ENCODE assay signal across 9 mouse cellular contexts in genomic region chr19:45843424-45843823, GRCm38 (mm10). TPM values are rescaled to one million over a fixed set of nuclear protein-coding genes. Genes with fewer than 3 reads are reported as not detected.
A peak's percentile ranks its signal among the peaks of the same experiment; 100 is the strongest.
DNase-seq lines count a peak whose midpoint lies in the region; ATAC-seq lines count a peak whose summit lies in the region.
"Had no signal": no experiment of that assay in that cellular context is flagged by ENCODE, and none has a peak within 500 bp of the region (broad histone marks: within the 10 kb centered on the region; RNA-seq: fewer than 3 reads in every experiment).

No protein-coding gene starts in this region.

- H3K9ac ChIP-seq in embryonic facial prominence, embryonic 11.5 days (replicated peaks; ENCODE audit: low read length): no peak overlapping the region
- H3K9ac ChIP-seq in midbrain, embryonic 16.5 days (ENCODE audit: low read depth, low read length): no peak overlapping the region
- H3K9ac ChIP-seq in midbrain, embryonic 11.5 days (ENCODE audit: low read length): no peak overlapping the region

- H3K36me3 ChIP-seq in embryonic facial prominence, embryonic 11.5 days (replicated peaks; ENCODE audit: control insufficient read depth, insufficient read depth, low read depth, low read length): no peaks in the 10 kb centered on the region
- no peaks in the 10 kb centered on the region for H3K36me3 ChIP-seq in embryonic facial prominence, embryonic 10.5 days (replicated peaks)
- no peaks in the 10 kb centered on the region for H3K36me3 ChIP-seq in midbrain, embryonic 16.5 days (ENCODE audit: control insufficient read depth, insufficient read depth, low read length)
- no peaks in the 10 kb centered on the region for H3K36me3 ChIP-seq in midbrain, embryonic 11.5 days (ENCODE audit: control insufficient read depth, insufficient read depth, low read length)
- H3K36me3 ChIP-seq: hindbrain, embryonic 15.5 days had no signal

- no peak overlapping the region for H3K27ac ChIP-seq in embryonic facial prominence, embryonic 11.5 days (replicated peaks; ENCODE audit: low read depth, low read length)
- H3K27ac ChIP-seq in embryonic facial prominence, embryonic 10.5 days (replicated peaks): no peak overlapping the region
- peak overlapping the region; percentile 21; the same call in 1 of the 2 replicates for H3K27ac ChIP-seq in midbrain, embryonic 16.5 days (ENCODE audit: low read length)
- no peak overlapping the region for H3K27ac ChIP-seq in midbrain, embryonic 11.5 days (ENCODE audit: low read depth, low read length)
- H3K27ac ChIP-seq: hindbrain, embryonic 15.5 days had no signal

- no peaks in the 10 kb centered on the region for H3K9me3 ChIP-seq in embryonic facial prominence, embryonic 11.5 days (replicated peaks; ENCODE audit: control insufficient read depth, low read length)
- H3K9me3 ChIP-seq in embryonic facial prominence, embryonic 10.5 days: no peaks in the 10 kb centered on the region
- no peaks in the 10 kb centered on the region for H3K9me3 ChIP-seq in midbrain, embryonic 16.5 days (replicated peaks; ENCODE audit: control insufficient read depth, low read length, poor library complexity, severe bottlenecking)
- no peaks in the 10 kb centered on the region for H3K9me3 ChIP-seq in midbrain, embryonic 11.5 days (ENCODE audit: control insufficient read depth, low read length)
- H3K9me3 ChIP-seq: hindbrain, embryonic 15.5 days had no signal

- intact Hi-C loops in left cerebral cortex, postnatal 4 days (cut with DNase I): no loop called here

- H3K27me3 ChIP-seq in embryonic facial prominence, embryonic 11.5 days (ENCODE audit: control insufficient read depth, insufficient read depth, low read length): no peaks in the 10 kb centered on the region
- no peaks in the 10 kb centered on the region for H3K27me3 ChIP-seq in embryonic facial prominence, embryonic 10.5 days (replicated peaks; ENCODE audit: low read depth, poor library complexity, severe bottlenecking)
- no peaks in the 10 kb centered on the region for H3K27me3 ChIP-seq in midbrain, embryonic 16.5 days (ENCODE audit: control insufficient read depth, insufficient read depth, low read depth, low read length)
- H3K27me3 ChIP-seq in midbrain, embryonic 11.5 days (ENCODE audit: control insufficient read depth, insufficient read depth, low read length): no peaks in the 10 kb centered on the region
- H3K27me3 ChIP-seq: hindbrain, embryonic 15.5 days had no signal

- 44% methylated on average over 10 of the region's 10 CpGs for WGBS in embryonic facial prominence, embryonic 11.5 days
- 46% methylated on average over 10 of the region's 10 CpGs for WGBS in embryonic facial prominence, embryonic 10.5 days
- WGBS in midbrain, embryonic 16.5 days: 44% methylated on average over 10 of the region's 10 CpGs
- WGBS in midbrain, embryonic 11.5 days: 50% methylated on average over 10 of the region's 10 CpGs

- DNase-seq in embryonic facial prominence, embryonic 11.5 days (ENCODE audit: low spot score): peak; percentile 30
- no peak for DNase-seq in embryonic facial prominence, embryonic 10.5 days (ENCODE audit: low spot score)
- DNase-seq in midbrain, embryonic 11.5 days (ENCODE audit: low spot score, missing footprints): no peak
- peak; percentile 48 for DNase-seq in thymus, postnatal 4 days
- no peak for DNase-seq in adrenal gland, postnatal 10 days
- DNase-seq in left cerebral cortex, postnatal 4 days: no peak

- no peaks in the 10 kb centered on the region; the same call in 1 of the 2 replicates for H3K4me1 ChIP-seq in embryonic facial prominence, embryonic 11.5 days (ENCODE audit: control insufficient read depth, insufficient read depth, low read length)
- H3K4me1 ChIP-seq in embryonic facial prominence, embryonic 10.5 days: peaks cover 24% of the 10 kb centered on the region
- H3K4me1 ChIP-seq in midbrain, embryonic 16.5 days (ENCODE audit: control insufficient read depth, insufficient read depth, low read length): no peaks in the 10 kb centered on the region
- H3K4me1 ChIP-seq in midbrain, embryonic 11.5 days (ENCODE audit: control insufficient read depth, insufficient read depth, low read length): no peaks in the 10 kb centered on the region; the same call in 1 of the 2 replicates

- no peak overlapping the region for H3K4me2 ChIP-seq in embryonic facial prominence, embryonic 11.5 days (ENCODE audit: low read depth, low read length)
- no peak overlapping the region for H3K4me2 ChIP-seq in midbrain, embryonic 16.5 days (ENCODE audit: low read length)
- no peak overlapping the region for H3K4me2 ChIP-seq in midbrain, embryonic 11.5 days
- H3K4me2 ChIP-seq: hindbrain, embryonic 15.5 days had no signal

- ATAC-seq in embryonic facial prominence, embryonic 11.5 days (replicated peaks; ENCODE audit: insufficient number of reproducible peaks, low FRiP score, low TSS enrichment, low read depth): no peak
- ATAC-seq in midbrain, embryonic 16.5 days: no peak
- no peak for ATAC-seq in midbrain, embryonic 11.5 days (ENCODE audit: low FRiP score)
- ATAC-seq in megakaryocyte, adult 5-6 weeks (ENCODE audit: poor library complexity, severe bottlenecking): peak; percentile 96

- H3K4me3 ChIP-seq in embryonic facial prominence, embryonic 11.5 days (ENCODE audit: low read depth, low read length): no peak overlapping the region
- no peak overlapping the region for H3K4me3 ChIP-seq in embryonic facial prominence, embryonic 10.5 days
- no peak overlapping the region for H3K4me3 ChIP-seq in midbrain, embryonic 16.5 days (ENCODE audit: low read depth, low read length)
- no peak overlapping the region for H3K4me3 ChIP-seq in midbrain, embryonic 11.5 days (ENCODE audit: low read depth, low read length)
- H3K4me3 ChIP-seq: hindbrain, embryonic 15.5 days had no signal

RNA-seq across cellular contexts. Expression of gene Kcnip2, which starts 27.6 kb away (rescaled TPM):
- 1.3 TPM in 2 replicates for polyA plus RNA-seq in embryonic facial prominence, embryonic 11.5 days (2014; fragmentation: Nextera tagmentation; extraction: Ambion mirVana)
- polyA plus RNA-seq in embryonic facial prominence, embryonic 10.5 days (2016; fragmentation: Nextera tagmentation; extraction: Ambion mirVana): 0.44 and 0.67 TPM in 2 replicates
- polyA plus RNA-seq in midbrain, embryonic 16.5 days (2015; fragmentation: Nextera tagmentation; extraction: Ambion mirVana): 8.2 and 10.0 TPM in 2 replicates
- polyA plus RNA-seq in midbrain, embryonic 11.5 days (2014; fragmentation: Nextera tagmentation; extraction: Ambion mirVana): 0.66 and 1.0 TPM in 2 replicates
- total RNA-seq in megakaryocyte, adult 5-6 weeks (2015): 0.09 and 0.16 TPM in 2 replicates
- total RNA-seq in megakaryocyte, adult 5-6 weeks (2017): not detected in 2 replicates
- total RNA-seq in adrenal gland, postnatal 10 days (2021): under 1 TPM; 0.24 to 0.30 TPM
- total RNA-seq in left cerebral cortex, postnatal 4 days (2021): 10 to 100 TPM; 61.2 to 67.7 TPM

RNA-seq across cellular contexts. Expression of gene Mgea5, which starts 59.8 kb away (rescaled TPM):
- polyA plus RNA-seq in embryonic facial prominence, embryonic 11.5 days (2014; fragmentation: Nextera tagmentation; extraction: Ambion mirVana): 58.7 and 58.8 TPM in 2 replicates
- 61.3 and 62.3 TPM in 2 replicates for polyA plus RNA-seq in embryonic facial prominence, embryonic 10.5 days (2016; fragmentation: Nextera tagmentation; extraction: Ambion mirVana)
- 76.5 and 84.0 TPM in 2 replicates for polyA plus RNA-seq in midbrain, embryonic 16.5 days (2015; fragmentation: Nextera tagmentation; extraction: Ambion mirVana)
- polyA plus RNA-seq in midbrain, embryonic 11.5 days (2014; fragmentation: Nextera tagmentation; extraction: Ambion mirVana): 68.8 and 78.9 TPM in 2 replicates
- 91.8 and 94.7 TPM in 2 replicates for total RNA-seq in megakaryocyte, adult 5-6 weeks (2015)
- 157 and 170 TPM in 2 replicates for total RNA-seq in megakaryocyte, adult 5-6 weeks (2017)
- 10 to 100 TPM; 54.7 to 69.3 TPM for total RNA-seq in adrenal gland, postnatal 10 days (2021)
- 100 to 1,000 TPM; 207 to 210 TPM for total RNA-seq in left cerebral cortex, postnatal 4 days (2021)

Comparison
In these comparisons a context has a peak if more than half of its experiments do, and no peak if none do; other contexts are left out.
1. DNase-seq: peak in embryonic facial prominence, embryonic 11.5 days (single experiment) and thymus, postnatal 4 days (single experiment); none in embryonic facial prominence, embryonic 10.5 days (single experiment), midbrain, embryonic 11.5 days (single experiment), adrenal gland, postnatal 10 days (single experiment) and left cerebral cortex, postnatal 4 days (single experiment).